Mouse (Mus musculus) midbrain, postnatal 0 days (tissue): Measurements from ENCODE around the gene Tc2n. TPM values are rescaled to one million over a fixed set of nuclear protein-coding genes. Genes with fewer than 3 reads are reported as not detected.
"Not testable (repeated sequence)": the region's sequence is repeated elsewhere in the genome, so short reads cannot be mapped to it uniquely, and the experiment has no call there.

Experiments used
- ATAC-seq: fragments of 200-750 bp; cut with Nextera tagmentation; 2 replicates; pipeline ENCODE4 v1.8.0; 2017; ENCODE audit warnings: moderate number of reproducible peaks, mild to moderate bottlenecking, moderate TSS enrichment, moderate library complexity; ENCODE audit not compliant: low FRiP score
- DNase-seq: peaks from one replicate; pipeline ENCODE4 v3.0.0-alpha.2; 2015; ENCODE audit warnings: low spot score
- H3K27ac ChIP-seq: fragments of 300-500 bp; sonication (generic); 2 replicates; pipeline ENCODE4 v1.5.1; 2014; ENCODE audit warnings: low read depth, mild to moderate bottlenecking, low read length, mixed read lengths
- H3K27me3 ChIP-seq: fragments of 300-500 bp; sonication (generic); 2 replicates; pipeline ENCODE4 v1.6.1; 2014; ENCODE audit warnings: low read length, control low read depth, mixed read lengths; ENCODE audit not compliant: insufficient read depth
- H3K36me3 ChIP-seq: fragments of 300-500 bp; sonication (generic); 2 replicates; pipeline ENCODE4 v1.6.1; 2014; ENCODE audit warnings: low read length, control low read depth, mixed read lengths; ENCODE audit not compliant: insufficient read depth
- H3K4me1 ChIP-seq: fragments of 300-500 bp; sonication (generic); 2 replicates; pipeline ENCODE4 v1.6.1; 2014; ENCODE audit warnings: mild to moderate bottlenecking, control low read depth, antibody characterized with exemption, low read length, mixed read lengths; ENCODE audit not compliant: insufficient read depth
- H3K4me2 ChIP-seq: fragments of 300-500 bp; sonication (generic); 2 replicates; pipeline ENCODE4 v1.6.1; 2014; ENCODE audit warnings: low read depth, mild to moderate bottlenecking, low read length, mixed read lengths; ENCODE audit not compliant: poor library complexity, severe bottlenecking
- H3K4me3 ChIP-seq: fragments of 300-500 bp; sonication (generic); 2 replicates; pipeline ENCODE4 v1.5.1; 2014; ENCODE audit warnings: low read depth, mild to moderate bottlenecking, low read length, moderate library complexity
- H3K9ac ChIP-seq: fragments of 300-500 bp; sonication (generic); replicated peaks from 2 replicates; pipeline ENCODE4 v1.6.1; 2014; ENCODE audit warnings: mild to moderate bottlenecking, low read length, moderate library complexity, mixed read lengths; ENCODE audit not compliant: poor library complexity, severe bottlenecking
- H3K9me3 ChIP-seq: fragments of 300-500 bp; sonication (generic); 2 replicates; pipeline ENCODE4 v1.6.1; 2016; ENCODE audit warnings: low read length, control low read depth
- CTCF ChIP-seq: IDR thresholded peaks from 2 replicates; pipeline ENCODE4 v1.5.1; 2016; ENCODE audit warnings: antibody characterized with exemption, mild to moderate bottlenecking
- polyA plus RNA-seq: library from polyadenylated mRNA; unstranded; fragments of >200 nt; fragmentation: Nextera tagmentation; extraction: Ambion mirVana; gene quantifications from 2 replicates; pipeline ENCODE4 v1.2.1, GENCODE M21; 2015
- total RNA-seq: library from RNA; depleted of rRNA; stranded (reverse); fragments of >200 nt; gene quantifications from 2 replicates; pipeline ENCODE4 v1.2.3, GENCODE M21; 2014; rRNA removed

Tc2n gene
- total and polyA plus RNA-seq, 2 experiments from 2014 or later = 0.36 to 0.55 TPM

DNA sequence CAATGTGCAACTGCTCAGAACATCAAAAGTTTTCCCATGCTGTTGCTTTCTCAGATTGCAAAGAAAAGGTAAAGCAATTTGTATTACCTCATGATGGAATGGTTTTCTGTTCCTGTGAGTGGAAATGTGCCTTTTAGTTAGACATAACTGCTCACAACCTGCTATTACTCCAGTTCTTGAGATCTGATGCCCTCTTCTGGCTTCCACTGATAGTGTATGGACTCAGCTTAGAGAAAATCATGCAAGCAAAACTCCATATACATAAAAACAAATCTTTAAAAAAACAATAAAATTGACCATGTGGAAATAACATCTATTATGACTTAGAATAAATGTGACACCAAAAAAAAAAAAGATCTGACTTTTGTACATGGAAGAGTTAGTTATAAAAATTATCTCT lies 111.7 kb downstream of the Tc2n start:
- TF ChIP-seq CTCF = peak; percentile 70
- ATAC-seq, H3K4me3 ChIP-seq: not testable (repeated sequence)

More for the DNA sequence above, 111.7 kb downstream of the Tc2n start:
- peak; percentile 17 for DNase-seq
- H3K4me2 ChIP-seq, H3K27ac ChIP-seq, H3K9ac ChIP-seq, H3K9me3 ChIP-seq, H3K4me1 ChIP-seq, H3K27me3 ChIP-seq, H3K36me3 ChIP-seq: not testable (repeated sequence)

Other genes starting within 250 kb of the Tc2n start
- gene Fbln5, start 100.5 kb upstream of the Tc2n start, total RNA-seq = 10.7 and 11.0 TPM in 2 replicates
- 16.7 and 19.8 TPM in 2 replicates for gene Fbln5, start 100.5 kb upstream of the Tc2n start, polyA plus RNA-seq
- gene Trip11, start 194.7 kb upstream of the Tc2n start, total RNA-seq = 21.5 and 24.8 TPM in 2 replicates
- gene Trip11, start 194.7 kb upstream of the Tc2n start, polyA plus RNA-seq = 21.4 and 26.3 TPM in 2 replicates
- gene Atxn3, start 239.7 kb upstream of the Tc2n start, total RNA-seq = 12.4 and 13.4 TPM in 2 replicates
- gene Atxn3, start 239.7 kb upstream of the Tc2n start, polyA plus RNA-seq = 7.6 and 8.0 TPM in 2 replicates